ENCODE assay signal across 8 mouse cellular contexts in genomic region chr17:84791156-84791555, GRCm38 (mm10). TPM values are rescaled to one million over a fixed set of nuclear protein-coding genes. Genes with fewer than 3 reads are reported as not detected.
DNase-seq lines count a peak whose midpoint lies in the region; ATAC-seq and TF ChIP-seq lines count a peak whose summit lies in the region.

No protein-coding gene starts in this region.

- peak overlapping the region; percentile 96 for H3K9ac ChIP-seq in heart, embryonic 13.5 days
- H3K9ac ChIP-seq in forebrain, embryonic 11.5 days (ENCODE audit: low read length), result peak overlapping the region; percentile 77
- H3K9ac ChIP-seq in midbrain, embryonic 13.5 days (replicated peaks), result peak overlapping the region; percentile 94

- H3K36me3 ChIP-seq in heart, embryonic 13.5 days, result peaks cover 12% of the 10 kb centered on the region
- H3K36me3 ChIP-seq in forebrain, embryonic 11.5 days (ENCODE audit: control insufficient read depth, insufficient read depth, low read length), result no peaks in the 10 kb centered on the region
- H3K36me3 ChIP-seq in midbrain, embryonic 13.5 days, result 0 out of 2 replicates have a peak, but pooled peaks cover 4% of the 10 kb centered on the region

- POLR2A ChIA-PET in Patski (lab: Charles Lee), result no interaction called here

- WGBS in heart, embryonic 13.5 days, result 9% methylated on average over 8 of the region's 8 CpGs
- 9% methylated on average over 8 of the region's 8 CpGs for WGBS in forebrain, embryonic 11.5 days
- WGBS in midbrain, embryonic 13.5 days, result 7% methylated on average over 8 of the region's 8 CpGs

- no peak for ATAC-seq in heart, embryonic 13.5 days (ENCODE audit: extremely low read depth, insufficient number of reproducible peaks, low FRiP score, low TSS enrichment)
- ATAC-seq in Patski, result peak; percentile 17
- peak; percentile 24 for ATAC-seq in forebrain, embryonic 11.5 days (replicated peaks; ENCODE audit: low FRiP score)
- peak; percentile 51 for ATAC-seq in midbrain, embryonic 13.5 days

- DNase-seq in heart, postnatal 36 days, result no peak
- DNase-seq in Patski (ENCODE audit: low read depth, low spot score), result no peak
- no peak for DNase-seq in forebrain, embryonic 11.5 days (ENCODE audit: low spot score)
- peak; percentile 11 to 14 for DNase-seq in kidney, postnatal 36 days
- DNase-seq in layer of hippocampus, postnatal 36 days, result no peak
- no peak for DNase-seq in ovary, postnatal 10 days (ENCODE audit: low spot score)

- no peaks in the 10 kb centered on the region for H3K9me3 ChIP-seq in heart, embryonic 13.5 days
- no peaks in the 10 kb centered on the region for H3K9me3 ChIP-seq in forebrain, embryonic 11.5 days (ENCODE audit: control insufficient read depth, low read length)
- no peaks in the 10 kb centered on the region for H3K9me3 ChIP-seq in midbrain, embryonic 13.5 days

- H3K27ac ChIP-seq in heart, embryonic 13.5 days (replicated peaks), result peak overlapping the region; percentile 83
- peak overlapping the region; percentile 37; the same call in 1 of the 2 replicates for H3K27ac ChIP-seq in forebrain, embryonic 11.5 days (ENCODE audit: low read depth, low read length)
- peak overlapping the region; percentile 85 for H3K27ac ChIP-seq in midbrain, embryonic 13.5 days

- peak overlapping the region; percentile 94 for H3K4me2 ChIP-seq in heart, embryonic 13.5 days
- peak overlapping the region; percentile 86 for H3K4me2 ChIP-seq in forebrain, embryonic 11.5 days (ENCODE audit: low read depth, low read length, severe bottlenecking)
- peak overlapping the region; percentile 97 for H3K4me2 ChIP-seq in midbrain, embryonic 13.5 days (replicated peaks)

- TF ChIP-seq CTCF in Patski (IDR thresholded peaks at IDR 0.05), result no peak

- H3K4me3 ChIP-seq in heart, embryonic 13.5 days, result peak overlapping the region; percentile 99
- peak overlapping the region; percentile 83 for H3K4me3 ChIP-seq in forebrain, embryonic 11.5 days (ENCODE audit: low read depth, low read length)
- H3K4me3 ChIP-seq in midbrain, embryonic 13.5 days (replicated peaks), result peak overlapping the region; percentile 99

- intact Hi-C loops in heart, postnatal 36 days (cut with DNase I), result loop anchor here (2.0 to 5.0 kb wide), 2 partner anchors 166 to 300 kb away; partner anchors contain the start of genes Camkmt, Ppm1b and Prepl

- CTCF ChIA-PET in Patski (lab: Charles Lee), result interaction anchor here (1.5 kb wide), 1 partner anchor 13 kb away, joined by 3 read pairs; no protein-coding TSS in a partner anchor

- in situ Hi-C loops in Patski (cut with MboI; ENCODE audit: low pct_unique_long_range_greater_than_20kb), result no loop called here

- no peaks in the 10 kb centered on the region for H3K27me3 ChIP-seq in heart, embryonic 13.5 days (replicated peaks)
- H3K27me3 ChIP-seq in Patski, result no peaks in the 10 kb centered on the region
- H3K27me3 ChIP-seq in forebrain, embryonic 11.5 days (ENCODE audit: control insufficient read depth, insufficient read depth, low read length), result no peaks in the 10 kb centered on the region
- no peaks in the 10 kb centered on the region for H3K27me3 ChIP-seq in midbrain, embryonic 13.5 days

- peaks cover 24% of the 10 kb centered on the region for H3K4me1 ChIP-seq in heart, embryonic 13.5 days
- H3K4me1 ChIP-seq in forebrain, embryonic 11.5 days (replicated peaks; ENCODE audit: control insufficient read depth, insufficient read depth, low read length), result peaks cover 3% of the 10 kb centered on the region
- H3K4me1 ChIP-seq in midbrain, embryonic 13.5 days (replicated peaks), result peaks cover 30% of the 10 kb centered on the region

RNA-seq across cellular contexts. Expression of gene Lrpprc, which starts 0.6 kb away (rescaled TPM):
- 53.3 and 54.8 TPM in 2 replicates for polyA plus RNA-seq in heart, embryonic 13.5 days (2015; fragmentation: Nextera tagmentation; extraction: Ambion mirVana)
- 100 to 1,000 TPM; 143 to 150 TPM for total RNA-seq in heart, postnatal 36 days (2021)
- polyA plus RNA-seq in Patski (2021), result 72.4 TPM
- polyA plus RNA-seq in forebrain, embryonic 11.5 days (2014; fragmentation: Nextera tagmentation; extraction: Ambion mirVana), result 54.3 and 55.9 TPM in 2 replicates
- polyA plus RNA-seq in midbrain, embryonic 13.5 days (2015; fragmentation: Nextera tagmentation; extraction: Ambion mirVana), result 42.0 and 44.3 TPM in 2 replicates
- total RNA-seq in layer of hippocampus, postnatal 36 days (2021), result 10 to 100 TPM; 66.4 to 68.3 TPM

Comparison
In these comparisons a context has a peak if more than half of its experiments do, and no peak if none do; other contexts are left out.
1. DNase-seq: peak in kidney, postnatal 36 days (2 of 2); none in heart, postnatal 36 days (0 of 2), Patski (single experiment), forebrain, embryonic 11.5 days (single experiment), layer of hippocampus, postnatal 36 days (0 of 2) and ovary, postnatal 10 days (single experiment).
2. Peak in every context shown above with its lines, with median percentiles within 50 percentile points of each other: H3K27ac ChIP-seq, H3K4me2 ChIP-seq, H3K4me3 ChIP-seq and H3K9ac ChIP-seq.